Comparison of ENCODE assay signal across 8 mouse cellular contexts in genomic region chr11:20201661-20202101, GRCm38 (mm10). TPM values are rescaled to one million over a fixed set of nuclear protein-coding genes. Genes with fewer than 3 reads are reported as not detected.
DNase-seq lines count a peak whose midpoint lies in the region; ATAC-seq lines count a peak whose summit lies in the region.

No protein-coding gene starts in this region.

- H3K36me3 ChIP-seq in kidney, embryonic 16.5 days (ENCODE audit: insufficient read depth, low read length) = no peaks in the 10 kb centered on the region
- no peaks in the 10 kb centered on the region for H3K36me3 ChIP-seq in neural tube, embryonic 14.5 days (ENCODE audit: control insufficient read depth, insufficient read depth, low read length)

- intact Hi-C loops in gastrocnemius, postnatal 14 days (cut with DNase I; ENCODE audit: low total_unique reads) = no loop called here

- H3K27ac ChIP-seq in kidney, embryonic 16.5 days (ENCODE audit: low read length) = peak overlapping the region; percentile 99
- peak overlapping the region; percentile 97 for H3K27ac ChIP-seq in neural tube, embryonic 14.5 days (ENCODE audit: low read depth, low read length)

- H3K27me3 ChIP-seq in kidney, embryonic 16.5 days (ENCODE audit: insufficient read depth, low read length) = no peaks in the 10 kb centered on the region
- H3K27me3 ChIP-seq in neural tube, embryonic 14.5 days (ENCODE audit: control insufficient read depth, insufficient read depth, low read length) = no peaks in the 10 kb centered on the region

- no peaks in the 10 kb centered on the region for H3K9me3 ChIP-seq in kidney, embryonic 16.5 days (ENCODE audit: low read length)
- H3K9me3 ChIP-seq in neural tube, embryonic 14.5 days (ENCODE audit: control insufficient read depth, low read length) = no peaks in the 10 kb centered on the region

- peak overlapping the region; percentile 100 for H3K4me3 ChIP-seq in kidney, embryonic 16.5 days (ENCODE audit: low read length)
- peak overlapping the region; percentile 99 for H3K4me3 ChIP-seq in neural tube, embryonic 14.5 days (ENCODE audit: low read depth, low read length)

- H3K4me1 ChIP-seq in kidney, embryonic 16.5 days (ENCODE audit: insufficient read depth, low read length) = peaks cover 42% of the 10 kb centered on the region
- peaks cover 26% of the 10 kb centered on the region for H3K4me1 ChIP-seq in neural tube, embryonic 14.5 days (ENCODE audit: control insufficient read depth, insufficient read depth, low read length)

- ATAC-seq in common myeloid progenitor, adult 5-6 weeks (replicated peaks; ENCODE audit: low read depth, poor library complexity, severe bottlenecking) = 0 out of 2 replicates have a peak, but pooled peaks have one; percentile 6
- ATAC-seq in kidney, embryonic 16.5 days (ENCODE audit: low FRiP score, low TSS enrichment) = peak; percentile 25
- peak; percentile 39 for ATAC-seq in neural tube, embryonic 14.5 days (ENCODE audit: low read depth)

- DNase-seq in 3T3-L1 (ENCODE audit: low read depth, low spot score) (peak; percentile 63), ES-CJ7 (ENCODE audit: low read depth, low spot score) (peak; percentile 44)
- DNase-seq in gastrocnemius, postnatal 14 days = peak; percentile 67
- peak; percentile 51 to 58 for DNase-seq in lung, adult 18-20 months
- DNase-seq in yolk sac, embryonic 10.5 days (ENCODE audit: low spot score) = no peak

- under 1% methylated on average over 40 of the region's 40 CpGs for WGBS in kidney, embryonic 16.5 days
- WGBS in neural tube, embryonic 14.5 days = under 1% methylated on average over 37 of the region's 40 CpGs

- peak overlapping the region; percentile 99 for H3K9ac ChIP-seq in kidney, embryonic 16.5 days (replicated peaks; ENCODE audit: low read length)
- H3K9ac ChIP-seq in neural tube, embryonic 14.5 days (replicated peaks; ENCODE audit: low read depth, low read length) = peak overlapping the region; percentile 97

- peak overlapping the region; percentile 71 for H3K4me2 ChIP-seq in kidney, embryonic 16.5 days (replicated peaks; ENCODE audit: low read depth, low read length)
- peak overlapping the region; percentile 91 for H3K4me2 ChIP-seq in neural tube, embryonic 14.5 days (ENCODE audit: low read depth, low read length)

RNA-seq across cellular contexts. Expression of gene Rab1a, which starts 0.4 kb away (rescaled TPM):
- total RNA-seq in common myeloid progenitor, adult 5-6 weeks (2017) = 76.4 and 95.4 TPM in 2 replicates
- total RNA-seq in gastrocnemius, postnatal 14 days (2021) = 100 to 1,000 TPM; 103 to 110 TPM
- polyA plus RNA-seq in kidney, embryonic 16.5 days (2015; fragmentation: Nextera tagmentation; extraction: Ambion mirVana) = 261 and 265 TPM in 2 replicates
- polyA plus RNA-seq in neural tube, embryonic 14.5 days (2014; fragmentation: Nextera tagmentation; extraction: Ambion mirVana) = 303 and 313 TPM in 2 replicates

RNA-seq across cellular contexts. Expression of gene Cep68, which starts 47.5 kb away (rescaled TPM):
- 33.4 and 46.1 TPM in 2 replicates for total RNA-seq in common myeloid progenitor, adult 5-6 weeks (2017)
- 10 to 100 TPM; 23.8 to 24.4 TPM for total RNA-seq in gastrocnemius, postnatal 14 days (2021)
- polyA plus RNA-seq in kidney, embryonic 16.5 days (2015; fragmentation: Nextera tagmentation; extraction: Ambion mirVana) = 35.1 and 40.5 TPM in 2 replicates
- polyA plus RNA-seq in neural tube, embryonic 14.5 days (2014; fragmentation: Nextera tagmentation; extraction: Ambion mirVana) = 28.0 and 33.0 TPM in 2 replicates
